Mouse (Mus musculus) layer of hippocampus, adult 9-10 months (tissue): ENCODE measurements around the gene Wrnip1.

Experiments
- DNase-seq: peaks from one replicate; pipeline ENCODE4 v3.0.0; 2022; ENCODE audit warnings: low spot score

Gene Wrnip1

GRCm38 (mm10) chr13:32807624-32808023 lies 5.8 kb downstream of the Wrnip1 start:
- no peak for DNase-seq

DNA sequence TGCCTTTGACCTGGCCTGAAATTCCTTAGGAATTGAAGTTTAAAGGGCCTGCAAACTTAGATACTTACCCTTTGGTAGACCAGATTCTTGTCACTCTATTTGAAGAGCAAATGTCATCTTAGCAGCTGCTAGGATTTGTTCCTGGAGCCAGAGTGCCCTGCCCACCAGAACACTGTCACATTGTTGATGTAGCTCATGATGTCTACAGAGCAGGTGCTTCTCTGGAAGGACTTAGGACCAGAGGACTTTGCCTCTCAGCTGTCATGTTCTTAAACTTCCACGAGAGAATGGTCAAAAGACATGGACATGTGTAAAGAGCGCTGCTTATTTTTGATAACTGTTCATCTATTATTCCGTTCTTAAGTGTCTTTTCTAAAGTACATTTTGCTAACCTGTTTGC lies 17.4 kb downstream of the Wrnip1 start:
- no peak for DNase-seq

GRCm38 (mm10) chr13:32819926-32820325 lies 18.1 kb downstream of the Wrnip1 start:
- DNase-seq: no peak

DNA sequence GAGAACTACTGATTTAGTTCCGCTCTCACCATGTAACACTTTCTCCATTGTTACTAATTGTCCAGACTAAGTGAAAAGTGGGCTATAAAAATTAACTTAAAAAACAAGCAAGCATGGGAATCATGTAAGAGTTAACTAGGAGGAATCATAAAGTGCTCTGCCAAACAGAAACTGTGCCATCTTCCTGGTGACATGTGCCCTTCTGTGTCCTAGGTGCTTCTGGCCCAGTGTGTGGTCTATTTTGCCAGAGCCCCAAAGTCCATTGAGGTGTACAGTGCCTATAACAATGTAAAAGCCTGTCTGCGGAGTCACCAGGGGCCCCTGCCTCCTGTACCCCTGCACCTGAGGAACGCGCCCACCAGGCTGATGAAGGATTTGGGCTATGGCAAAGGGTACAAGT lies 19.8 kb downstream of the Wrnip1 start:
- DNase-seq: no peak

DNA sequence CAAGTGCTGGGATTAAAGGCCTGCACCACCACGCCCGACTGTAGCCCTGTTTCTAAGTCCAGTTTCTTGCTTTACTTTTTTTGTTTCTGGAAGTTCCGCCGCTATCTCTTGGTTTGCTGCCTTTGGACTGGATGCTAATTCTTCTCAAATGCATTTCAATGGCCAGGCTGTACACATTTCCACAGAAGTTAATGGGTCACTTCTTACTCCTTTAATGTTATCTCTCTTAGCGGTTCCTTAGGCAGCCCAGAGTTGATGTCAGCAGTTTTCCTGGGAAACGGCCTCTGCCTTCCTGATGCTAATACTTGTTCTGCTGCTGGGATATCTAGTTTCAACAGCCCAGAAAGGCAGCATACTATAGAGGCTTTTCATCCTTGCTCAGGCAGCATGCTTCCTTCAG lies 21.3 kb downstream of the Wrnip1 start:
- no peak for DNase-seq

GRCm38 (mm10) chr13:32824377-32825330 lies 22.8 kb downstream of the Wrnip1 start:
- no peak for DNase-seq

GRCm38 (mm10) chr13:32825546-32825945 lies 23.7 kb downstream of the Wrnip1 start:
- DNase-seq: no peak

DNA sequence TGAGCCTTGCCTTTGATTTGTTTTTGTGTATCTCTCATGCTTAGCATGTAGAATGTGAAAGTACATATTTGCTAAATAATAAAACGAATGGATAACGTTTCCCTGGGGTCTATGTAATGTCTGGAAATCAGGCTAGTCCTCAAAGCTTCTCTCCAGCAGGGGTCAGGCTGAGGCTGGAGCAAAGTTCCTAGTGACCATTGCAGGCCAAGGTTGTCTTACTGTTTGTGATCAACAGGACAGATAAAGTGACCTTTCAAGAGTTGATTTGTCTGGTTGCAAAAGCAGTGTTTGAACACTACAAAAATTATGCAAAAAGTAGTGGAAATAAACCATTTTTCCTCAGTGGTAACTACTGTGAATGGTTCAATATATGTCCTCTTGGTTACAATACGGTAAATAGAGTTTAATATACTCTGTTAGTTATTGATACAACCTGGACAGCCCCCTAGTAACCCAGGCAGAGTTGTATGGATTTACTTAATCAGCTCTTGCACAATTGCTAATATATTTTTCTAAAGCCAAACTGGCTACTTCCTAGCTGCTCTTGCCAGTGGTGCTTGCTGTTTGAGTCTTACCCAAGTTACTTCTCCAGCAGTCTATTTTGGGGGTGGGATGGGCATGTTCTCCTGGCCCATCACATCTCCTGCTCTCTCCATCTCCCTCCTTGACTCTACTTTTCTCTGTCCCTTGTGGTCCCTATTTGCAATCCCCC lies 25.4 kb downstream of the Wrnip1 start:
- DNase-seq: no peak

GRCm38 (mm10) chr13:32827951-32828350 lies 26.1 kb downstream of the Wrnip1 start:
- DNase-seq: no peak

DNA sequence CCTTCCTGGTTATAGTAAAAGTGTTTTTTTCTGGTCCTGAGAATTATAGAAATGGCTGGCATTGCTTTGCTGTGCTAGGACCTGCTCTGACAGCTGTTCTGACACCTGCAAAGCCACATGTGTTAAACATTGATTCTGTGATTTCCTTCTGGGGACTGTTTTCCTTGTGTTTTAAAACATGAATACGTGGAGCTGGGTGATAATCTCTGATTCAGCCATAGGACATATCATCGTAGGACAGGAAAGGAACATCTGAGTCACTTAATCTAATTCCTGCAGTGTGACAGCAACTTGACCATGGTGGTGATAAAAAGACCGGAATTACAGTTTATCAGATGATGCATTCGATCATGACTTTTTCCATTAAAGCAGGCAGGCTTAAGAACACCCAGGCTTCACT lies 27.0 kb downstream of the Wrnip1 start:
- no peak for DNase-seq

- DNase-seq: no peak
Observed at GRCm38 (mm10) chr13:32831505-32832273, 29.9 kb downstream of the Wrnip1 start.

- DNase-seq: no peak
Observed at GRCm38 (mm10) chr13:32832776-32833175, 30.9 kb downstream of the Wrnip1 start.

- DNase-seq: no peak
Observed at GRCm38 (mm10) chr13:32833237-32833636, 31.4 kb downstream of the Wrnip1 start.

- no peak for DNase-seq
Observed at GRCm38 (mm10) chr13:32834513-32834912, 32.7 kb downstream of the Wrnip1 start.

DNA sequence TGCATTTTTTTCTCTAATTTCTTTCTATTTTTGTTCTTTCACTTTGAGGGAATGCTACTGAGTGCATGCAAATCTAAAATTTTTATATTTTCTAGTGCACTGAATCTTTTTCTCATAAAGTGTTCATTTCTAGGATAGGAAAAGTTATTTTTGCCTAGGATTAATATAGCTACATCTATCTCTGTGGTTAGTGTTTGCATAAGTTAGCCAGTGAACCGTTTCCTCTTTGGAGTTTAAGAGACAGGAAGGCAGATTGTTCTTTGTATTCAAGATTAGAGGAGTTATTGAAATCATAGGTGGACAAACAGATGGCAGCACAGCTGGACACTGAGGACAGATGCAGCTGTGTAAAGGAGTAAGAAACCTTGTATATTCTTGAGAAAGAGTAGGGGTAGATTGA lies 37.5 kb downstream of the Wrnip1 start:
- no peak for DNase-seq

DNA sequence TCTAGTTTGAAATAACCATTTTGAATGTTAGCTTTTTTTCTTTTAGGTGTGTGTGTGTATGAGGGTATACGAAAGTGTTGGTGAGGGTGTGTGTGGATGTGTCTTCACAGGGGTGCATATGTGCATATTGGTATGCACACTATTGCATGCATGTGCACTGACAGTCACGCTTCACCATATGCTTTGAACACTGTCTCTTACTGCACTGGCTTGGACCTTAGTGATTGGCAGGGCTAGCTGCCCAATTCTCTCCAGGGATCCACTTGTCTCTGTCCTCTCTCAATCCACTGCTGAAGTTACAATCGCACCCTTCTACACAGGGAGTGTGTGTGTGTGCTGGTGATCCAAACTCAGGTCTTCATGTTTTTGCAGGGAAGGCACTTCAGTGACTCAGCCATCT lies 39.5 kb downstream of the Wrnip1 start:
- no peak for DNase-seq

- no peak for DNase-seq
Observed at GRCm38 (mm10) chr13:32846221-32846620, 44.4 kb downstream of the Wrnip1 start.

DNA sequence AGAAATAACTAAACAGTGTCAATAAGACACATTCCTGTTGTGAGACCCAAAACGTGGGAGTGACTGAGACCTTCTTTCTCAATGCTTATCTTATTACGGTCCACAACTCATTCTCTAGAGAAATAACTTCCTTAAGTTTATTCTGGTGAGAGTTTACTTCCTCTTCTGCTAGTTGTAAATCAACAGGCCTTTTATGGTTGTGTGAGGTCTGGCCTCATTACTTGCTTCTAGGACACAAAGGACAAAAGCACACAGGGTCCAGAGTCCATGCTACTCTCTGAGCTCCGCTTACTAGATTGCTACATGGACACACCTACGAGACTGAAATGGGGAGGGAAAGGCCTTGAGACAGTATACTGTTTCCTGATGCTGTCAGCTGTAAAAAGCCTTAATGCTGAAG lies 47.3 kb downstream of the Wrnip1 start:
- DNase-seq: no peak

GRCm38 (mm10) chr13:32849531-32850123 lies 47.8 kb downstream of the Wrnip1 start:
- DNase-seq: no peak

DNA sequence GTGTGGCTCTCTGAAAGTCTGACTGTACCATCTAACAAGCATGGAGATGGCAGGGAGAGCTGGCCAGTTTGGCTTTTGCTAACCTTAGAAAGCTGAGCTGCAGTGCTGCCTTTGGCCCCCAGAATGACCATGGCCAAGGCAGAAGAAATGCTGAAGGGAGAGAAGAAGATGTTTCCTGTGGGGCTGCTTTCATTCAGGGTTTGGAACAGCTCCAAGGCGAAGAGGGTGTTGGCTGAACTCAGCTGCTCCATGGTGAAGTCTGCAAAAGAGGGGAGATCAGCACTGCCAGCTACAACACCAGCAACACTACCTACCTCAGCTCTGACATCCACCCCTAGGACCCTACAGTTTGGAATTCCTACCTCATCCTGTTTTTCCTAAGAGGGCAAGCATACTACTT lies 48.3 kb downstream of the Wrnip1 start:
- DNase-seq: no peak

DNA sequence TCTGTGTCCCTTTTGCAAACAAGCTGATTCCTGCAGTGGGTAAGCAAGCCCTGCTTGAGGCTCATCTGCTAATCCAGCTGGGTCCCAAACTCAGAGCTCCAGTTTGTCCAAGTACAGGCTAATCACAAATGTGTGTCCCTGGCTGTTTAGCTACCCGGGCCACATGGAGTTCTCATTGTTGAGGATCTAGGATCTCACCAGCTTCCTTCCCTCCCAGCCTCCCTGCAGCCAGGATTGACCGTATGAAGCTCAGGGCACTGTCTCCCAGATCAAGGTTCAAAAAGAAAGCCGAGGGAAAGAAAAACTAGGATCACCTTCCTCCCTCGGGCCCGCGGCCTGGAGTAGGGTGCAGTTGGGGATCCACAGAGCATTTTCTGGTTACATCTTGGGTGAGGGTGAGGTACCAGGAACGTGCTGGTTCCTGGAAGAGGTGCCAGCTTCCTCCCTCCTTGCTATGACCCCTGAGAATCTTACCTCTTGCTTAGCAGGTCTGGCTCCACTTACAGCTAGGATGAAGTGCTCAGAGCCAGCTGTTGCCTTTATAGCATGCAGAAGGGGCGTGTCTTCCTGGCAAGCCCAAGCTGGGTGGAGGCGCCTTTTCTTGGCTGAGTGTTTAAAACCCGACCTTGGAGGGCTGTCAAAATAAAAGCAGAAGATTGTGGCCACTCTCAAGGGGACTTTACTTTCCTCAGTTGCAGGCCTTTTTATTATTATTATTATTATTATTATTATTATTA lies 49.0 kb downstream of the Wrnip1 start, which contains the start of gene Serpinb1a:
Gene Serpinb1a, minus strand, starts transcription at position 518 of the 737 bp plus-strand sequence.
- DNase-seq: no peak
